Mouse (Mus musculus) forebrain, embryonic 12.5 days (tissue): ENCODE data around the gene Lemd1. TPM values are rescaled to one million over a fixed set of nuclear protein-coding genes. Genes with fewer than 3 reads are reported as not detected.
A peak's percentile ranks its signal among the peaks of the same experiment; 100 is the strongest.
"Not testable (repeated sequence)": the region's sequence is repeated elsewhere in the genome, so short reads cannot be mapped to it uniquely, and the experiment has no call there.

Source experiments
- ATAC-seq: fragments of 200-750 bp; cut with Nextera tagmentation; 2 replicates; pipeline ENCODE4 v1.8.0; 2017; ENCODE audit warnings: moderate TSS enrichment; ENCODE audit not compliant: low FRiP score
- H3K27ac ChIP-seq: fragments of 300-500 bp; sonication (generic); 2 replicates; pipeline ENCODE4 v1.5.1; 2016; ENCODE audit warnings: mild to moderate bottlenecking
- H3K27me3 ChIP-seq: fragments of 300-500 bp; sonication (generic); 2 replicates; pipeline ENCODE4 v1.6.1; 2016; ENCODE audit warnings: mild to moderate bottlenecking
- H3K36me3 ChIP-seq: fragments of 300-500 bp; sonication (generic); replicated peaks from 2 replicates; pipeline ENCODE4 v1.6.1; 2016; ENCODE audit warnings: mild to moderate bottlenecking
- H3K4me1 ChIP-seq: fragments of 300-500 bp; sonication (generic); 2 replicates; pipeline ENCODE4 v1.6.1; 2016
- H3K4me2 ChIP-seq: fragments of 300-500 bp; sonication (generic); 2 replicates; pipeline ENCODE4 v1.6.1; 2016; ENCODE audit warnings: mild to moderate bottlenecking, moderate library complexity
- H3K4me3 ChIP-seq: fragments of 300-500 bp; sonication (generic); replicated peaks from 2 replicates; pipeline ENCODE4 v1.5.1; 2016; ENCODE audit warnings: mild to moderate bottlenecking
- H3K9ac ChIP-seq: fragments of 300-500 bp; sonication (generic); 2 replicates; pipeline ENCODE4 v1.6.1; 2016; ENCODE audit warnings: mild to moderate bottlenecking
- H3K9me3 ChIP-seq: fragments of 300-500 bp; sonication (generic); 2 replicates; pipeline ENCODE4 v1.6.1; 2016
- WGBS: fragments of 180-500 bp; shearing (Covaris S2); methylation state at CpG from one replicate; pipeline ENCODE4 v1.1.7; 2016; 5-methylcytosine and 5-hydroxymethylcytosine counted together
- polyA plus RNA-seq: library from polyadenylated mRNA; unstranded; fragments of >200 nt; fragmentation: Nextera tagmentation; extraction: Ambion mirVana; gene quantifications from 2 replicates; pipeline ENCODE4 v1.2.1, GENCODE M21; 2016

Lemd1 gene
- polyA plus RNA-seq, 1 experiment from 2014 or later, result 12.3 TPM

DNA sequence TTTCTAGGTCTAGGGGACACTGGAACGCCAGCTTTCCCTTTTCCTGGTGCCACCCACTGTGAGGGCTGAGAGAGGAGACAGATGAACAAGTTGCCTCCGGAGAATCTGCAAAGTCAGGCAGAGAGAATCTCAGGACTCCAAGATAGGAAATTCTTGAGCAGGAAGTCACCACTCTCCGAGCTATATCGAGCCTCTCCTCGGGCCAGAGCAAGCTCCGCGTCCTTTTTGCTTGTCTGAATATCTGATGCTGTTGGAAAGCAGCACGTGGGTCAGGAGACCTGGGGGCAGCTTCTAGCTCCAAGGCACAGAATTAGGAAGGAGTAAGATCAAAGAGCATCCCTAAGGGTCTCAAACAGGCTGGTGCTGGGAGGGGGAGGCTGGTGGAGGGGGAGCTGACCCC is 37.5 kb upstream of the Lemd1 start:
- Histone ChIP-seq H3K9me3 (no peaks in the 10 kb centered on the region), H3K27ac (no peak overlapping the region), H3K4me1 (peaks cover 17% of the 10 kb centered on the region), H3K9ac (no peak overlapping the region), H3K27me3 (peaks cover 13% of the 10 kb centered on the region), H3K4me3 (no peak overlapping the region), H3K36me3 (no peaks in the 10 kb centered on the region), H3K4me2 (no peak overlapping the region)
- 12% methylated on average over 8 of the region's 8 CpGs for WGBS
- ATAC-seq, result no peak

- Histone ChIP-seq H3K36me3 (no peaks in the 10 kb centered on the region), H3K4me2 (no peak overlapping the region), H3K4me3 (no peak overlapping the region), H3K27me3 (peaks cover 21% of the 10 kb centered on the region), H3K27ac (no peak overlapping the region), H3K9ac (no peak overlapping the region), H3K9me3 (no peaks in the 10 kb centered on the region), H3K4me1 (peaks cover 32% of the 10 kb centered on the region)
- 12% methylated on average over 6 of the region's 6 CpGs for WGBS
- peak; percentile 7; the same call in 1 of the 2 replicates for ATAC-seq
Measured at GRCm38 (mm10) chr1:132155737-132156136, 35.5 kb upstream of the Lemd1 start.

DNA sequence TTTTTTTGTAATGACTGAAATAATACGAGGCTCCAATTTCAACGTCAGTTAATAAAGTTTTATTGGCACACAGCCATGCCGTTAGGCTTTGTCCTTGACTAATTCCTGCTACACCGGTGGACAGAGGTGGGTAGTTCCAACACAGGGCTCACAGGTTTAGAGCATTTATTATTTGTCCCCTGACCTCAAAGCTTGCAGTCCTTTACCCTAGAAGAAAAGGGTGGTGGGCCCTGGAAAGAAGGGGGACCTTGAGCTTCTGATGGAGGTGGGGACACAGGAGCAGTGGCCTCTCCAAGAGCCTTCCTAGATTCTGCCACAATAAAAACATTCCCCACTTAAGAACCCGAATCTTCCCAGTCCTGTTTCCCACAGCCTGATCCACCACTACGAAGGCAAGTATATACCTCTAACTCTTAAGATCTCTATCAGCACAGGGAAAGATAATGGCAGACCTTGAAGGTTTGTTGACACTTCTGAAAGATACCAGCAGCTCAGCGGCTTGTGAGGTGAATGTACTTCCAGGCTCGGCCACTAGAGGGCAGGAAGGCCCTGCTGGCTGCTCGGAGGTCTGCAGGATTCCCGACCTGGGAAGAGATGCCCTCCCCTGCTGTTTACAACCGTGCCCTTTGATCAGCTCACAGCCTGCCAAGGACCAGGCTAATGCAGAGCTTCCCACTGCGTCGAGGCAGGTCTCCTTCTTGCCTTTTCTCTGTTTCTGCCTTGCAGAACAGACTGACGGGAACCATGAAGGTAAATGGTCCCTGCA is 34.0 kb upstream of the Lemd1 start:
- Histone ChIP-seq H3K4me3 (no peak overlapping the region), H3K27me3 (peaks cover 25% of the 10 kb centered on the region), H3K27ac (no peak overlapping the region), H3K36me3 (no peaks in the 10 kb centered on the region), H3K4me2 (peak overlapping the region; percentile 36), H3K9ac (0 out of 2 replicates have a peak overlapping the region, but pooled peaks have one; percentile 9), H3K9me3 (no peaks in the 10 kb centered on the region), H3K4me1 (peaks cover 38% of the 10 kb centered on the region)
- ATAC-seq, result peak; percentile 73
- WGBS, result 24% methylated on average over 14 of the region's 14 CpGs

DNA sequence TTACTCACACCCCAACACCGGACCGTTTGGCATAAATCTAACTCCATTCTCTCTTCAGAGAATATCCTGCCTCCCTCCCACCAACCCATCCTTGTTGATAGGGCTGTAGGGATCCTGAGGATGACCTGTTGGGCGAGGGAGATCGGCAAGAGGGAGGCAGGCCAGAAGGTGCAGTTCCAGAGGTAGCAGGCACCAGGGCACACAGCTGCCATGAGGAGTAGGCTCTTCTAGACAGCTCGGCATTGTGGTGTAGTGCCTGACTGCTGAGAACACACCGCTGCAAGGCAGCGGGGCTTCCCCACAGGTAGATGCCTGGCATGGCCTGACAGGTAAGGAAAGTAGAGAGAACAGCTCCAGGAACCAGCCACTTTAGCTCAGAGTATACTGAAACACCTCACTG is 33.4 kb upstream of the Lemd1 start:
- WGBS, result 27% methylated on average over 7 of the region's 7 CpGs
- Histone ChIP-seq H3K27me3 (peaks cover 25% of the 10 kb centered on the region), H3K9me3 (no peaks in the 10 kb centered on the region), H3K9ac (0 out of 2 replicates have a peak overlapping the region, but pooled peaks have one; percentile 9), H3K4me1 (peaks cover 38% of the 10 kb centered on the region), H3K36me3 (no peaks in the 10 kb centered on the region), H3K4me2 (peak overlapping the region; percentile 36), H3K27ac (no peak overlapping the region), H3K4me3 (no peak overlapping the region)
- ATAC-seq, result no peak

- 23% methylated on average over 2 of the region's 2 CpGs for WGBS
- H3K27me3 ChIP-seq, result peaks cover 31% of the 10 kb centered on the region
Measured at GRCm38 (mm10) chr1:132158741-132159140, 32.5 kb upstream of the Lemd1 start.

GRCm38 (mm10) chr1:132159681-132160080 is 31.6 kb upstream of the Lemd1 start:
- no peaks in the 10 kb centered on the region for H3K9me3 ChIP-seq
- H3K36me3 ChIP-seq, result no peaks in the 10 kb centered on the region
- H3K4me3 ChIP-seq, result no peak overlapping the region
- no peak for ATAC-seq
- no peak overlapping the region for H3K9ac ChIP-seq
- H3K27me3 ChIP-seq, result peaks cover 31% of the 10 kb centered on the region
- 60% methylated on average over 4 of the region's 4 CpGs for WGBS
- H3K4me1 ChIP-seq, result peaks cover 42% of the 10 kb centered on the region
- no peak overlapping the region for H3K4me2 ChIP-seq
- peak overlapping the region; percentile 0; the same call in 1 of the 2 replicates for H3K27ac ChIP-seq

More at GRCm38 (mm10) chr1:132158741-132159140, 32.5 kb upstream of the Lemd1 start:
- peaks cover 38% of the 10 kb centered on the region for H3K4me1 ChIP-seq
- H3K4me2 ChIP-seq, result no peak overlapping the region
- H3K27ac ChIP-seq, result no peak overlapping the region
- H3K9ac ChIP-seq, result no peak overlapping the region
- no peaks in the 10 kb centered on the region for H3K36me3 ChIP-seq
- ATAC-seq, result no peak
- H3K4me3 ChIP-seq, result no peak overlapping the region
- no peaks in the 10 kb centered on the region for H3K9me3 ChIP-seq

DNA sequence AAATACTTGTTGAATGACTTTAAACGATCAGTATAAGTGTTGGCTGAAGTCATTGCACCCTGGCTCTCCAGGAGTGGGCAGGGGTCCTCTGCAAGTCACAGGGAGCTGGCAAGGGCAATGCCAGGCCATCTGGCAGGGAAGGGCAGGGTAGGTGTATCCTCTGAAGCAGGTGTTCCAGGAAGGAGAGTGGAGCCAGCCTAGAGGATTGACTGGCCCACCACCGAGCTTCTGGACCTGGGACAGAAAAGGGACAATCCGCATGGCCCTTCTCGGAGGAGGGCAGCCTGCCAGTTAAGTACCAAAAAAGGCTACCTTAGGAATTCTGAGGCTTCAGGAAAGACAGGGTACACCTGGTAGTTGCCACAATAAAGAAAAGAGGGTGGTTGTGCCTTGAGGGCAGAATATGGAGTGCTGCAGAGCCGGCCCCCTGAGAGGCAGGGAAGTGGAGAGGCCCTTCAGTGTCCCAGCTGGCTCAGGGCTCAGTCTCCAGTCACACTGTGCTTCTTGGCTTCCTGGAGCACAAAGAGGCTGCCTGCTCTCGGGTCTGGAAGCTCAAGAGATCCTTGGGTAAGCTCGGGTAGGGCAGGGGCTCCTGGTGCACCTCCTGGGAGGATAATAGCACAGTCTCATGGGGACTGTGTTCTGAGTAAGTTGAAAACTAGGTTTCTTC is 29.9 kb upstream of the Lemd1 start:
- H3K4me3 ChIP-seq, result no peak overlapping the region
- peaks cover 48% of the 10 kb centered on the region for H3K4me1 ChIP-seq
- H3K36me3 ChIP-seq, result no peaks in the 10 kb centered on the region
- no peak overlapping the region for H3K27ac ChIP-seq
- no peak overlapping the region for H3K9ac ChIP-seq
- peaks cover 31% of the 10 kb centered on the region for H3K27me3 ChIP-seq
- 54% methylated on average over 7 of the region's 7 CpGs for WGBS
- no peak overlapping the region for H3K4me2 ChIP-seq
- H3K9me3 ChIP-seq, result no peaks in the 10 kb centered on the region
- no peak for ATAC-seq

GRCm38 (mm10) chr1:132162618-132163017 is 28.6 kb upstream of the Lemd1 start:
- Histone ChIP-seq H3K4me1 (peaks cover 47% of the 10 kb centered on the region), H3K27me3 (peaks cover 34% of the 10 kb centered on the region)
- H3K9ac ChIP-seq, H3K27ac ChIP-seq, H3K36me3 ChIP-seq, H3K4me3 ChIP-seq, ATAC-seq, H3K4me2 ChIP-seq, H3K9me3 ChIP-seq: not testable (repeated sequence)
- 55% methylated on average over 9 of the region's 9 CpGs for WGBS

DNA sequence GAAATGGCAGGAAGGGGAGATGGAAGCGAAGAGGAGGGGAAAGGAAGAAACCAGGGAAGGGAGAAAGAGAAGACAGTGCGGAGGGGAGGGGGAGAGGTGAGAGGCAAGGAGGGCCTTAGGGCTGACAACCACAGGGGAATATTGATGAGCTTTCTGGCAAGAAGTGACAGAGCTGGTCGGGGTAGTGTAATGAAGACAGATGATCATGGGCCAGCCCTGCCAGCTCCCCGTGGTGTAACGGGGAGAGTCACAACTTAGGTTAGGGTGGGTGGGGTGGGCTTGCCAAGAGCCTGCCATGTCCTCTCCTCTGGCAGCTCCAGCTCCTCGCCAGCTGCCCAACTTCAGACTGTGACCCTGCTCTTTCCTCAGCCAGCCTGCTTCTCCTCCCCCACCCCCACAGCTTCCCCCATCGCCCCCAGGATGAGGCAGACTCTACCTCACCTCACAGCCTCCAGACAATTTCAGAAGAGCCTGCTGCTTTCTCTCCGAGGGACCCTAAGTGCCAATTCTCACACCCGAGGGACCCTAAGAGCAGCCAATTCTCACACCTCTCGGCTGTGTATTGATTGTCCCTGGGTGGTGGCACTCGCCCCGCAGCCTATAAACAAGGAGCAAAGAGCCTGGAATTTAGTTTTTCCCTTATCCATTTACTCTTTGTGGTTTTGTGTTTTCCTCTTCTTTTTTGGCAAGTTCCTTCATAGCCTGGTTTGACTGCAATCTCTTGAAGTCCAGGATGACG is 26.3 kb upstream of the Lemd1 start:
- Histone ChIP-seq H3K27ac (no peak overlapping the region), H3K27me3 (peaks cover 20% of the 10 kb centered on the region), H3K4me3 (no peak overlapping the region), H3K4me2 (no peak overlapping the region), H3K9ac (peak overlapping the region; percentile 17; the same call in 1 of the 2 replicates), H3K4me1 (peaks cover 41% of the 10 kb centered on the region), H3K36me3 (no peaks in the 10 kb centered on the region), H3K9me3 (no peaks in the 10 kb centered on the region)
- WGBS, result 42% methylated on average over 13 of the region's 13 CpGs
- ATAC-seq, result 0 out of 2 replicates have a peak, but pooled peaks have one; percentile 40

DNA sequence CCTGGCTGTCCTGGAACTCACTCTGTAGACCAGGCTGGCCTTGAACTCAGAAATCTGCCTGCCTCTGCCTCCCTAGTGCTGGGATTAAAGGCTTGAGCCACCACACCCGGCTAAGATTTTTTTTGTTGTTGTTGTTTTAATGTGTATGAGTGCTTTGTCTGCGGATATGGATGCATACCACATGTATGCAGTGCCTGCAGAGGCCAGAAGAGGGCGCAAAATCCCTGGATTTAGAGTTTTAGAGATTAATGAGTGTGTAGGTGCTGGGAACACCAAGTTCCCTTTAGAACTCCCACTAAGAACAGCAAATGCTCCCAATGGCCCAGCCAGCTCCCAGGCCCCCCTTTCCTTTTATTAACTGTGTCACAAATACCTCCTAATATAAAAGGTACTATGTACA is 25.4 kb upstream of the Lemd1 start:
- ATAC-seq, result no peak
- Histone ChIP-seq H3K27me3 (peaks cover 19% of the 10 kb centered on the region), H3K9me3 (no peaks in the 10 kb centered on the region), H3K4me1 (peaks cover 38% of the 10 kb centered on the region), H3K4me3 (no peak overlapping the region), H3K36me3 (no peaks in the 10 kb centered on the region), H3K4me2 (no peak overlapping the region), H3K27ac (no peak overlapping the region), H3K9ac (no peak overlapping the region)
- 56% methylated on average over 3 of the region's 3 CpGs for WGBS

DNA sequence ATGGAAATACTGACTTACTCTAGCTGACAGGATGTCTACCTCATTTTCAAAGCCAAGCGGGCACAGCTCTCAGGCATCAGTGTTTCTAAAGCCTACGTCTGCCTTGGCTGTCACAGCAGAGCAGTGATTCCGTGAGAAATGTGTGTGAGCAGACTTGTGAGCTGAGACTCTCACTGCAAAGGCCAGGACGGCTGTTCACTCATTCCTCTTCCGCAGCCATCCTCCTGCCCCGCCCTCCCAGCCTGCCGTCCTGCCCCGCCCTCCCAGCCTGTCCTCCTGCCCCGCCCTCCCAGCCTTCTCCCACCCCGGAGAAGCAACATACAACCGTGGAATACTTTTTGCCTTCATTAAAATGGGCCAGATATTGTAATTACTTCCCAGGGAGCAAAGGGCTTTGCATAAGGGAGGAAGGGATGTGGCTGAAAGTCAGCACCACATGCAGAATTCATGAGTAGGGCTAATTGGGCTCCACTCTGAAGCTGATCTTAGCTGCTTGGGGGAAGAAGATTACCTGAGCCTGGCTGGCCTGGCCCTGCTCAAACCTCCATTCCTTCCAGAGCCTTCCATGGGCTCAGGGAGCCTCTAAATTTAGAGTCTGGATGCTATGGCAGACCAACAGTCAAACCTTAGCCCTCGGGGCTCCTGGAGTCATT is 23.0 kb upstream of the Lemd1 start:
- 0 out of 2 replicates have a peak overlapping the region, but pooled peaks have one; percentile 15 for H3K4me3 ChIP-seq
- 9% methylated on average over 12 of the region's 12 CpGs for WGBS
- H3K27ac ChIP-seq, result peak overlapping the region; percentile 56
- H3K27me3 ChIP-seq, result peaks cover 15% of the 10 kb centered on the region; the same call in 1 of the 2 replicates
- peak overlapping the region; percentile 46 for H3K4me2 ChIP-seq
- ATAC-seq, result peak; percentile 61
- no peaks in the 10 kb centered on the region for H3K36me3 ChIP-seq
- H3K9ac ChIP-seq, result no peak overlapping the region
- H3K9me3 ChIP-seq, result no peaks in the 10 kb centered on the region
- peaks cover 41% of the 10 kb centered on the region for H3K4me1 ChIP-seq

DNA sequence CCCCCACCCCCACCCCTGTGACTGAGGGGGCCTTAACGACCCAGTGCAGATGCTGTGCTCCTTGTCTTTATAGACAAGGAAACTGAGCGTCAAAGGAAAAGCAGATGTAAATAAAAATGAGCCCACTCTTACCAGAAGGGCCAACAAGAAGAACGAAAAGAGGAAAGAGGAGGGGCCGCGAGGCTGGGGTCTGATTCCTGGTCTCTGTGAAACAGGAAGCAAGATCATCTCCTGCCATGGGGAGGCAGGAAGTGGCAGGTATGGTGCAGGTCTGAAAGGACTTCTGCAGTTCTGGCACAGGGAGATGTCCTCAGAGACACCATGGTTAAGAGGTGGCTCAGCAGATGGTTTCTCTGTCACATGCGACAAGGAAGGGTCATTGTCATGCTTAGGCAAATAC is 20.5 kb upstream of the Lemd1 start:
- WGBS, result 61% methylated on average over 6 of the region's 6 CpGs
- no peak for ATAC-seq

More for the DNA sequence above, 20.5 kb upstream of the Lemd1 start:
- Histone ChIP-seq H3K36me3 (no peaks in the 10 kb centered on the region), H3K27ac (no peak overlapping the region), H3K4me3 (no peak overlapping the region), H3K4me1 (peaks cover 31% of the 10 kb centered on the region), H3K4me2 (no peak overlapping the region), H3K9me3 (no peaks in the 10 kb centered on the region), H3K27me3 (0 out of 2 replicates have a peak, but pooled peaks cover 10% of the 10 kb centered on the region), H3K9ac (no peak overlapping the region)
